Mouse (Mus musculus) stomach, postnatal 0 days (tissue): Measurements from ENCODE around the gene Sik3.

Experiments
- CTCF ChIP-seq: IDR thresholded peaks from 2 replicates; pipeline ENCODE4 v1.5.1; 2016; ENCODE audit warnings: antibody characterized with exemption, low read depth, mild to moderate bottlenecking, moderate library complexity
- EP300 ChIP-seq: optimal IDR thresholded peaks from 2 replicates; pipeline ENCODE3; 2016; ENCODE audit warnings: antibody characterized with exemption

GRCm38 (mm10) chr9:46046724-46047517, 34.3 kb downstream of the Sik3 start:
- TF ChIP-seq EP300 (no peak), CTCF (no peak)
